Mouse (Mus musculus) testis, adult 2 months (tissue): Measurements from ENCODE around the gene Bloc1s5. TPM values are rescaled to one million over a fixed set of nuclear protein-coding genes. Genes with fewer than 3 reads are reported as not detected.
"Not testable (repeated sequence)": the region's sequence is repeated elsewhere in the genome, so short reads cannot be mapped to it uniquely, and the experiment has no call there.

Source experiments
- H3K27ac ChIP-seq: fragments of 200-500 bp; 2 replicates; pipeline ENCODE4 v1.5.1; 2012; ENCODE audit warnings: low read depth, low read length; ENCODE audit not compliant: control insufficient read depth, insufficient read depth
- H3K27me3 ChIP-seq: fragments of 200-500 bp; 2 replicates; pipeline ENCODE4 v1.6.1; 2012; ENCODE audit warnings: mild to moderate bottlenecking, low read length, moderate library complexity; ENCODE audit not compliant: control insufficient read depth, insufficient read depth
- H3K36me3 ChIP-seq: fragments of 200-500 bp; 2 replicates; pipeline ENCODE4 v1.6.1; 2012; ENCODE audit warnings: mild to moderate bottlenecking, low read length; ENCODE audit not compliant: control insufficient read depth, insufficient read depth
- H3K4me1 ChIP-seq: fragments of 200-500 bp; 2 replicates; pipeline ENCODE4 v1.6.1; 2012; ENCODE audit warnings: low read length; ENCODE audit not compliant: control insufficient read depth, insufficient read depth
- H3K4me3 ChIP-seq: fragments of 200-500 bp; 2 replicates; pipeline ENCODE4 v1.5.1; 2012; ENCODE audit warnings: low read depth, mild to moderate bottlenecking, low read length, moderate library complexity, mixed read lengths; ENCODE audit not compliant: control insufficient read depth
- CTCF ChIP-seq: fragments of 200-500 bp; IDR thresholded peaks from 2 replicates; pipeline ENCODE4 v1.5.1; 2012; ENCODE audit warnings: low read depth, mild to moderate bottlenecking, inconsistent platforms, low read length, moderate library complexity; ENCODE audit not compliant: control insufficient read depth, insufficient read depth, insufficient replicate concordance
- POLR2A ChIP-seq: fragments of 200-500 bp; IDR thresholded peaks from 2 replicates; pipeline ENCODE4 v1.6.1; 2012; ENCODE audit warnings: low read depth, mild to moderate bottlenecking, inconsistent platforms, low read length, moderate library complexity; ENCODE audit not compliant: control insufficient read depth
- polyA plus RNA-seq: library from polyadenylated mRNA; depleted of rRNA; stranded (reverse); fragments of >200 nt; gene quantifications from 2 replicates; pipeline ENCODE4 v1.2.3, GENCODE M21; 2012; rRNA removed

Gene Bloc1s5
- polyA plus RNA-seq: 4.6 and 5.3 TPM in 2 replicates

DNA sequence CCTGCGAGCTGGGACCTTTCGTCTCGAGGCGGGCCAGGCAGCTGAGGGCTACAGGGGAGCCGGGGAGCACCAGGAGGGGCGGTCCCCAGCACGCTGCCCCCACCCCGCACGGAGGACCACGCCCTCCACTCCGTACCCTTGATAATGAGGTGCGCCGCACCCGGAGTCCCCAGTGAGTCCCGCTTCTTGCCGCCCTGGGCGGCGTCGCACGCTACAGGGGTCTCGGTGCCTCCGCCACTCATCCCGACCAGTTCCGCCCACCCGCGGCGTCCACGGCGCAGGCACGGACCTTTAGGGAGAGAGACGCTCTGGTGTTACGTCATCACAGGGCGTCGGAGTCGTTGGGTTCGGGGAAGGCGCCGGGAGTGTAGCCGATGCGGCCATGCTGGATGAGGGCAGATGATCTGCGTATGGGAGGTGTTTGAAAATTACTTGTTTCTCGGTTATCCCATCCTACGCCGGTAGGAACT, at the start of gene Bloc1s5:
Gene Bloc1s5 (minus strand): TSS at position 310 of the 470 bp plus-strand sequence.
- Histone ChIP-seq H3K4me3 (peak within 1 kb of the TSS; percentile 96), H3K4me1 (peaks cover 5% of the 10 kb centered on the region), H3K27ac (peak within 1 kb of the TSS; percentile 83), H3K36me3 (no peaks in the 10 kb centered on the region), H3K27me3 (no peaks in the 10 kb centered on the region)
- no peak for TF ChIP-seq CTCF
- peak; percentile 78 for TF ChIP-seq POLR2A

DNA sequence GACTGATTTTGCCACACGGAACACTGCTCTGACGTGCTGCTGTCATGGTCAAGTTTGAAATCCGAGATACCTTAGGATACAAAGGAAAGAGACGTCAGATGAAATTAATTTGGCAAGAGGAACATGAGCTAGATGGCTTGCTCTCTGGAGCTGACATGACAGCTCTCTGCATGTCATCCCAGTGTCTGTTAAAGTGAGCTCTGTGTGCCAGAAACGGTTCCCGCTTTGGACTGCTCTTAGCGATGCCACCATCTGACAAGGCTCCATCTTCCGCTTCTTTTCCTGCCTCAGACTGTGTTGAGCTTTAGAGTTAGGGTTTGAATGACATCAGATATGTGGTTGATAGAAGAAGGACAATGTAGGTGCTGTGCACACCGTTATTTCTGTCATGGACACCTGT, 37.4 kb upstream of the Bloc1s5 start:
- TF ChIP-seq POLR2A: no peak
- TF ChIP-seq CTCF: no peak
- H3K27me3 ChIP-seq: no peaks in the 10 kb centered on the region
- no peaks in the 10 kb centered on the region for H3K36me3 ChIP-seq
- H3K4me3 ChIP-seq: no peak overlapping the region
- no peaks in the 10 kb centered on the region for H3K4me1 ChIP-seq
- no peak overlapping the region for H3K27ac ChIP-seq

DNA sequence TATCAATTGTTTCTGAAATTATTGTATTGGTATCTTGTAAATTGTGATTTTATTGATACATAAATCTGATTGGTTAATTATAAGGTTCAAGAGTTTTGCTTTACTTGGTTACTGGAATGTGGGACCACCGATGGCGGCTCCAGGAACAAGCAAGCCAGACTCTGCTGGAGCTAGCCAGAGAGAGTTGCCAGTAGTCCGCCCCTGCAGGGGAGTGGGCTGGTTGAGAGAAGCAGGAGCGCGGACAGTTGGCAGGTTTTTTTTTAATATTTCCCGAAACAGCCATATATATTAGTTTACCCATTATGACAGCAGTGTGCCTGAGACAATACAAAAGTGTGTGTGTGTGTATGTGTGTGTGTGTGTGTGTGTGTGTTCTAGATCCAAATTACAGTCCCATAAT, 36.5 kb upstream of the Bloc1s5 start:
- H3K27ac ChIP-seq, H3K4me3 ChIP-seq, H3K27me3 ChIP-seq, H3K36me3 ChIP-seq, H3K4me1 ChIP-seq: not testable (repeated sequence)

- H3K4me1 ChIP-seq: no peaks in the 10 kb centered on the region
- no peak overlapping the region for H3K4me3 ChIP-seq
- TF ChIP-seq POLR2A (no peak), CTCF (no peak)
- H3K27me3 ChIP-seq: no peaks in the 10 kb centered on the region
- H3K36me3 ChIP-seq: no peaks in the 10 kb centered on the region
- H3K27ac ChIP-seq: no peak overlapping the region
Observed at GRCm38 (mm10) chr13:38670051-38670450, 35.1 kb upstream of the Bloc1s5 start.

- peak; percentile 73; the same call in 1 of the 2 replicates for TF ChIP-seq CTCF
- no peak for TF ChIP-seq POLR2A
- Histone ChIP-seq H3K27ac (no peak overlapping the region), H3K36me3 (no peaks in the 10 kb centered on the region), H3K4me1 (no peaks in the 10 kb centered on the region), H3K4me3 (no peak overlapping the region), H3K27me3 (no peaks in the 10 kb centered on the region)
Observed at GRCm38 (mm10) chr13:38668514-38668913, 33.6 kb upstream of the Bloc1s5 start.

DNA sequence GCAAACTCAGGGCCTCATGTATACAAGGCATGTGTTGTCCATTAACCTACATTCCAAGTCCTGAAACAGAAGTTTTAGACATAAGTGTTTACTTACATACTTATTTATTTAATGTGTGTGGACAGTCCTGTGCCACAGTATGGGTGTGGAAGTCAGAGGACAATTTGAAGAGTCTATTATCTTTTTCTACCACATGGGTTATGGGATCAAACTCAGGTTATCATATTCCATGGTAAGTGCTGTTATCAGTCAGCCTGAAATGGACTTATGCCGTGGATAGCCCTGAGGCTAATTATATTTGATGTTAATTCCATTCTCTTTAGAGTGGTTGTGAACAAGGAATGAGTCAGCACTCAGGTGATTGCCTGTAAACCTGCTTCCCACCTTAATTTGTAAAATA, 29.8 kb upstream of the Bloc1s5 start:
- H3K36me3 ChIP-seq: no peaks in the 10 kb centered on the region
- TF ChIP-seq POLR2A: no peak
- TF ChIP-seq CTCF: no peak
- H3K4me3 ChIP-seq: no peak overlapping the region
- H3K27ac ChIP-seq: no peak overlapping the region
- no peaks in the 10 kb centered on the region for H3K4me1 ChIP-seq
- H3K27me3 ChIP-seq: no peaks in the 10 kb centered on the region

DNA sequence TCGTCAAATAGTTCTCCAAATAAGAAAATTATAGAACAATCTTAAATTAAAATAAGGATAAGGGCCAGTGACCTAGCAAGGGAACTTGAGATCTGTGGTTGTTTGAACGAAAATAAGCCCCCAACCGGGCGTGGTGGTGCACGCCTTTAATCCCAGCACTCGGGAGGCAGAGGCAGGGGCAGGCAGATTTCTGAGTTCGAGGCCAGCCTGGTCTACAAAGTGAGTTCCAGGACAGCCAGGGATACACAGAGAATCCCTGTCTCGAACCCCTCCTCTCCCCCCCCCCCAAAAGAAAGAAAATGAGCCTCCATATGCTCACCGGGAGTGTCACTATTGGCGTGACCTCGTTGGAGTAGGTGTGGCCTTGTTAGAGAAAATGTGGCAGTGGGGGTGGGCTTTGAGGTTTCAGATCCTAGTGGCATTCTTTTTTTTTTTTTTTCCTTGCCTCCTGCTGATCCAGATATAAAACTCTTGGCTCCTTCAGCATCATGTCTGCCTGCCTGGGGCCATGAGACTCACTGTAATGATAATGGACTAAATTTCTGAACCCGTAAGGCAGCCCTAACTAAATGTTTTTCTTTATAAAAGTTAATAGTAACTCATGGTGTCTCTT, 24.7 kb upstream of the Bloc1s5 start:
- peaks cover 3% of the 10 kb centered on the region for H3K4me1 ChIP-seq
- no peak overlapping the region for H3K4me3 ChIP-seq
- H3K27ac ChIP-seq: no peak overlapping the region
- no peaks in the 10 kb centered on the region for H3K27me3 ChIP-seq
- TF ChIP-seq CTCF: no peak
- TF ChIP-seq POLR2A: no peak
- peaks cover 2% of the 10 kb centered on the region for H3K36me3 ChIP-seq
